Mouse (Mus musculus) embryo, embryonic 9.5 days (tissue): ENCODE data around the gene Rrp36.

Source experiments
- DNase-seq: peaks from one replicate; pipeline ENCODE4 v3.0.0-alpha.2; 2017; ENCODE audit errors: extremely low spot score

The Rrp36 gene

DNA sequence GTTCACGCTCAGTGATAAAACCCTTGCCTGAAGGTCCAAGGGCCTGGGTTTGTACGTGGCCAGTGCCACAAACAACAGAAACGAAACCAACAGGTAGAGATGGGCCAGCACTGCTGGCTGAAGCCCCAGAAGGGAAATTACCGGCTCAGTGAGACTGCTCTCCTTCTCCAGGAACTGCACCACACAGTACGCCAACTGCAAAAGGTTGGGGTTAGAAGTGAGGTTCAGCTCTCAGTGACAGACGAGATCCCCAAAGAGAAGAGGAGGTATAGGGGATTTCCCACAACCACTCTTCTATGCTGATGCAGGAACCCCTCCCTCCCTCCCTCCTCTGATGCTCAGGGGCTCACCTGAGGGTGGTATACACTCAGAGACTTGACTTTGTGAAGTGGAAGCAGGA lies 11.8 kb upstream of the Rrp36 start:
- no peak for DNase-seq

DNA sequence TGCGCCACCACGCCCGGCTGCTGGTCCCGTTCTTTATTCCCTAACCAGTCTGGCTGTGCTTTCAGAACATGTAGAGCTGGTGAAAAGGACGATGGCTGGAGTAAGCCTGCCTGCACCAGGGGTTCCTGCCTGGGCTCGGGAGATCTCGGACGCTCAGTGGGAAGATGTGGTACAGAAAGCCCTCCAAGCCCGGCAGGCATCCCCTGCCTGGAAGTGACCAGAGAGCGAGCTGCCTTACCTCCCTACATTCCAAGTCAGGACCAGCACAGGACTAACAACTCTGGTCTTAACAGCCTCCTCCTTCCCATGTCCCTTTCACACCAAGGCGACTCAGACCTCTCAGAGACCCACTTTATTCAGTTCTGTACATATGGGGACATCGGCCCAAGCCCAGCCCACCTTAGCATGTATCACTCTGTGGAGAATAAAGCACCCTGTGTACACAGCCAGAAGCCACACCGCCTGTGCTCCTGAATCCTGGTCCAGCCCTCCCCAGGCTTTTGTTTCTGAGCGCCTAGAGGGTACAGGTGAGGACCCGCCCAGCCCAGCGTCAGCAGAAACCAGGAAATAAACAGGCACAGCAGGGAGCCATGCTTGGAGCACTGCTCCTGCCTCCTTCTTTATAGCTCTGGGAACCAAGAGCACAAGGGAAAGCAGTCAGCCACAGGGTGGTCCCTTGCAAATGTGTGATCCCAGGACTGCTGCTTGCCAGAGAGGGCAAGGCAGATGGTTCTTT lies 8.7 kb upstream of the Rrp36 start:
- no peak for DNase-seq

DNA sequence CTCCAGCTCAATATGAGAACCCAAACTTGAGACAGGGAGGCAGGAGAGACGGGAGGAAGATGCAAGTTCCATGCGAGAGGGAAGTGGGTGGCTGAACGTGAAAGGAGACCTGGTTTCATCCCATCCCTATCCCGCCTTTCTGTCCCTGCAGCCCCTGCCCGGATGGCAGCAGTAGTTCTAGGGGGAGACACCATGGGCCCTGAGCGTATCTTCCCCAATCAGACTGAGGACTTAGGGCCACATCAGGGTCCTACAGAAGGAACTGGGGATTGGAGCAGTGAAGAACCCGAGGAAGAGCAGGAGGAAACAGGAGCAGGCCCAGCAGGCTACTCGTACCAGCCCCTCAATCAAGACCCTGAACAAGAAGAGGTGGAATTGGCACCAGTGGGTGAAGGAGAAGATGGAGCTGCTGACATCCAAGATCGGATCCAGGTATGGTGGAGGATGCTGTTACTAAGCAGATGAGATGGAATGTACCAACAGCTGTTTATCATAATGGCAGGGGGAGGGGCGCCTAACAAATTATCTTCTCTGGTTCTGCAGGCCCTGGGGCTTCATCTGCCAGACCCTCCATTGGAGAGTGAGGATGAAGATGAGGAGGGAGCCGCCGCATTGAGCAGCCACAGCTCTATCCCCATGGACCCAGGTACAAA lies 7.4 kb upstream of the Rrp36 start:
- DNase-seq = peak; percentile 15

- DNase-seq = peak; percentile 100
Observed at GRCm38 (mm10) chr17:46680760-46681373, 6.7 kb upstream of the Rrp36 start, which contains the start of gene Klhdc3. Gene Klhdc3 (minus strand): TSS chr17:46680914.

GRCm38 (mm10) chr17:46679843-46680759 lies 5.9 kb upstream of the Rrp36 start:
- DNase-seq = no peak

DNA sequence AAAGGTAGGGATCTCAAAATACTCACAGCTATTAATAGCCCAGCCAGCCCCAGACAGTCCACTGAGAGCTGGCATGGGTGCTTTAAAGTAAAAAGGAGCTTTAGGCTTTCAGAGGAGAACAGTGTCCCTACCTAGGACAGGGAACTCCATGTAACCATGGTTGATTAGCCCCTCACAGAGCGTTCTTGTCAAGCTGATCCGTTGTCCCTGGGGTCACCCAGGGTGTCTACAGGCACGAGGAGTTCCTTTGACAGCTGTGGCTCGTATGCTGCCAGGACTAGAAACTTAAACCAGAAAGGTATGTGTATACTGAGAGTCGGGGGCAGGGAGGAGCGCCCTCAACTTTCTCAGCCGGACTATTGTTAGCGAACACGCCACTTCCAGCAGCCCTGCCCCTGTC lies 4.8 kb upstream of the Rrp36 start:
- DNase-seq = no peak

GRCm38 (mm10) chr17:46678416-46678815 lies 4.3 kb upstream of the Rrp36 start, which contains the start of gene Mea1:
Gene Mea1 (plus strand): TSS chr17:46678793.
- no peak for DNase-seq

GRCm38 (mm10) chr17:46674530-46675283 lies 555 bp upstream of the Rrp36 start:
- no peak for DNase-seq

DNA sequence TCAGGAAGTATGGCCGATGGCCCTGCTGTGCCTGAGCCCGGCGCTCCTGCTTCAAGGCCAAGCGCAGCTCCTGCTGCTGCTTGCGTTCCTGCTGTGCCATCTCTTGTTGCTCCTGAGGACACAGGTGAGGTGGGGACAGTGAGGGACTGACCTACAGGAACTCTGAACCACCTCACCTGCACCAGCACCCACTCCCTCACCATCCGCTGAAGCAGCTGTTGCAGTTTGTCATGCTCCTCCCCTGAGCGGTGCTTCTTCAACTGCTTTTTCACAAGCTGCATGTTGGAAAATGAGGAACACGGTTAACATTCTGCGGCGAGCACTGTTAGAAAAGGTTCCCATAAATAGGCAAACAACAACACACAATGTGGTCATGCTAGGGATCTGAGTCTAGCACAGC lies 4.2 kb downstream of the Rrp36 start:
- no peak for DNase-seq

DNA sequence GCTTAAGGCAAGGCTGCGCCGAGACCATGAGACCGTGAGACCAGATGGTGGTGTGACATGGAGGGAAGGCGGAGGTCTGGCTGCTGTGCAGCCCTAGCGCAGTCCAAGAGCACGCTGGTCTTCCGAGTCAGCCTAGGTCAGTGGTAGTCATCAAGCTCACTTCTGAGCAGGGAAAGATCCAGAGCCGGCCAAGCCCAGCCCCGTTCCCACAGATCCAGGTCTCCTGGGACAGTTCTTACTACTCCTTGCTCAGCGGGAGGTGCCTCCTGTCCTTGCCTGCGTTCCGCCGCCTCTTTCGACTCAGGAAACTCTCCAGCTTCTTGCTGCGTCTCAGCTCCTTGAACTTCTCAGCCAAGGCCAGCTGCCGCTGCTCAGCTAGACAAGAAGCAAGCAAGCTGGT lies 6.4 kb downstream of the Rrp36 start:
- no peak for DNase-seq

DNA sequence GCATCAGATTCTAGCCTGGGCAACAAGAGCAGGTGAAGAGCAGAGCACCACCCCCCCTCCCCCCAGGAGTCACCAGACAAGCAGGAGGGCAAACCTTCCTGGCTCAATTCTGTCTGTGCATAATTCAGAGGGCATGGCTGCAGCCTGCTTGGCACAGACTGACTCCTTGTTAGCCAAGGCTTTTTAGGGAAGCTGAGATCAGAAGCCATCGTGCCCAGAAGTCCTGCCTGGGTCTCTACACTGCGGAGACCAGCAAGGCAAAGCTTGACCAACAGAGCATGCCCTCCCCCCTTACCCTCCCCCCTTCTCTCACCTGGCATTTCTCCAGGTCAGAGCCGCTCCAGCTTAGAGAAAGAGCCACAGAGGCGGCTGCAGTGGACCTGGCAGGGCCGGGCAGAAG lies 11.4 kb downstream of the Rrp36 start:
- DNase-seq = no peak

DNA sequence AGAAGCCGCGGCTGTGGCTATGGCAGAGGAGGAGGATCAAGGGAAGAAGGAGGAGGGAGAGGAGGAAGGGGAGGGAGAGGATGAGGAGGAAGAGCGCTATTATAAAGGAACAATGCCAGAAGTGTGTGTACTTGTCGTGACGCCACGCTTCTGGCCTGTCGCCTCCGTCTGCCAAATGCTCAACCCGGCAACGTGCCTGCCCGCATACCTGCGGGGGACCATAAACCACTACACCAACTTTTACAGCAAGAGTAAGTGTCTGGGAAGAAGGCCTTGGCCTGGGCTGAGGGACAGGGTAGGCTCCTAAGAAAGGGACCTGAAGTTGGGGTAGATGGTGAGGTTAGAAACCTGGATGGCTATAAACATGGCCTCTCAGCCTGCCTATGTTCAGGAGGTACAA lies 12.2 kb downstream of the Rrp36 start:
- DNase-seq = no peak

- no peak for DNase-seq
Observed at GRCm38 (mm10) chr17:46661351-46661750, 12.8 kb downstream of the Rrp36 start.

DNA sequence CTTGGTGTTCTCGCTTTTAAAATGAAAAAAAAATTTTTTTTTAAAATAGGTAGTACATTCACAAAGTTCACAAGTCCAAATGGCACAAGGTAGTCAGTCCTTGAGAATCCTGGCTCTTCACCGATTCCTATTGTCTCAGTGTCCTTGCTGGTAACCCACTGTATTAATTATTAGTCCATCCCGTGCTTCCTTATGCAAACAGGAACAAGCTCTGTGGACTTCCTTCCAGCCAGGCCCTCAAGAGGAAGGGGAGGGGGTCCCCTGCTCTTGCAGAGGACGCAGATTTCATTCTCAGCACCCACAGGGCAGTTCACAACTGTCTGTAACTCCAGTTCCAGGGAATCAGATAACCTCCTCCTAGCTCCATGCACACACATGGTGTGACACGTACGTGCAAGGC lies 18.1 kb downstream of the Rrp36 start:
- no peak for DNase-seq

DNA sequence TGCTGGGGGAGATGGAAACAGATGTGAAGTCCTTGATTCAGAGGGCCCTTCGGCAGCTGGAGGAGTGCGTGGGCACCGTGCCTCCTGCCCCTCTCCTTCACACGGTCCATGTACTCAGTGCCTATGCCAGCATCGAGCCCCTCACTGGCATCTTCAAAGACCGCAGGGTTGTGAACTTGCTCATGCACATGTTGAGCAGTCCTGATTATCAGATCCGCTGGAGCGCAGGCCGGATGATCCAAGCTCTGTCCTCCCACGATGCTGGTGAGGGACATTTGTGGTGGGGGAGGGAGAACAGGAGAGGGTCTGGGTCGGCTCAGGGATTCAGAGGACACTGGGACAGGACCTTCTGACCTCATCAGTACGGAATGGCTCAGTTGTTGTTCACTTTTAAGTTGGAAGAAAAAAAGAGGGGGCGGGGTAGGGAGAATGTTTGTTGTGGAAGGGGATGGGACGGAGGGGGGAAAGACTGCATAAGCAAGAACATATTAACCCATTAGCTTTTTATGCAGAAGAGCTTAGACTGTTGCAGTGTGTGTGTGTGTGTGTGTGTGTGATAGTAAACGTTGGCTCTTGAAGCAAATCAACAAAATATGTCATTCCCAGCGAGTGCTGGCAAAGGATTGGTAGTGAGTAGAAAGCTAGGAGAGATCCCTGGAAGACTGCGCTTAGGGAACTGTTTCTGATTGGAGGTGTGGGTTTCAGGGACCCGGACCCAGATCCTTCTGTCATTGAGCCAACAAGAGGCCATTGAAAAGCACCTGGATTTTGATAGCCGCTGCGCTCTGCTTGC lies 22.2 kb downstream of the Rrp36 start:
- no peak for DNase-seq

DNA sequence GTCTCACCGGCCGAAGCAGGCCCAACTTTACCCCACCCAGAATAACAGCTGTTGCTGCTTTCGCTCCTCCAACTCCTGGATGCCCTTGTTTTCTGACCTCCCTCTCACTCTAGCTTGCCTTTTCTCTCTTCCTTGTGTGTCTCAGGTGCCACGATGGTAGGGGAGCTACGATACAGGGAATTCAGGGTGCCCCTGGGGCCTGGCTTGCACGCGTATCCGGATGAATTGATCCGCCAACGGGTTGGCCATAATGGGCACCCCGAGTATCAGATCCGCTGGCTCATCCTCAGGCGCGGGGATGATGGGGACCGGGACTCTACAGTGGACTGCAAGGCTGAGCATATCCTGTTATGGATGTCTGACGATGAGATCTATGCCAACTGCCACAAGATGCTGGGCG lies 22.9 kb downstream of the Rrp36 start:
- peak; percentile 15 for DNase-seq

DNA sequence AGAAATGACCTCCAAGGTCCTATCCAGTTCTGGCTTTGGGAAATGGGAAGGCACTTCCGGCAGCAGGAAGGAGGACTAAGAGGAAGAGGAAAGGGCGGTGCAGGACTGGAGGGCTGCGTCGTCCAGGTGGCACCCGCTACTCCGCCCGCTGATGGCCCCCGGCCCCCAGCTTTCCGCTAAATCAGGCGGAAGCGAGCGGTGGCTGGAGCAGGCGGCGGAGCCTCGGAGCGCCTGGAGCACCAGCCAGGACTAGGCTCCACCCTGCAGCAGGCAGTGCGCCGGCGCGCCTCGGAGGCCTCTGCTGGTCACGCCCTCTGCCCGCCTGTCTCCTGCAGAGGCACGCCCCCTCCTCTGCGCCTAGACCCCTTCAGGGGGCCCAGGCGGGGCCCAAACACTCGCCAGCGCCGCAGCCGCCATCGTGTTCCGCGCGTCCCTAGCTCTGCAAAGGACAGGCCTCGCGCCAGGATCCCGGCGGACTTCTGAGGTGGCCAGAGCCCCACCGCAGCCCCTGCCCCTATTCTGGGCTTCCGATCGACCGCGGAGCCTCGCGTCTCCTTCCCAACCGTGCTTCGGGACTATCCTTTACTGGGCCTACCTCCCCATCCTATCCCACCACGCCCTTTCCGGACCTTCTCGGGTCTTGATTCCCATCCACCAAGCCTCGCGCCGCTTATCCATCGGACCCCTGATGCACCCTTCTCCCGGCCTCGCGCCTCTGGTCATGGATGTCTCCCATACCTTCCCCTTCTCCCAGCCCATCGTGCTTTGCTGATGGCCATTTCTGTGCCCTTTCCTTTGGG lies 23.7 kb downstream of the Rrp36 start, which contains the start of gene Cul7:
Gene Cul7 (plus strand): TSS at position 106 of the 800 bp plus-strand sequence.
- DNase-seq = peak; percentile 94

DNA sequence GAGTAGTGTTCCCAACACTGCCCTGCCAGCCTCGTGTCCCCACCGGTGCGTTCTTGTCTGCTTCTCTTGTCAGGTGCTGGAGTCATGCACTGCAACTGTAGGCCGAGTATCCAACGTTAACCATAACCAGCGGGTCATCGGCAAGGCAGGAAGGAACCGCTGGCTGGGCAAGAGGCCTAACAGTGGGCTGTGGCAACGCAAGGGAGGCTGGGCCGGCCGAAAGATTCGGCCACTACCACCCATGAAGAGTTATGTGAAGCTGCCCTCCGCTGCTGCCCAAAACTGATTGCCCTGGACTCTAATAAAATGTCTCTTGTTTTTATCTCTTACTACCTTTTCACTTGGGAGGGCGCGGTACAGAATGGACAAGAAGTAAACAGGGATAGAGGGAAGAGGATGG lies 24.3 kb downstream of the Rrp36 start:
- no peak for DNase-seq

- DNase-seq = no peak
Observed at GRCm38 (mm10) chr17:46648436-46648835, 25.7 kb downstream of the Rrp36 start.
